Mouse (Mus musculus) small intestine, adult 2 months (tissue): ENCODE data around the gene Cxadr. TPM values are rescaled to one million over a fixed set of nuclear protein-coding genes. Genes with fewer than 3 reads are reported as not detected.
A peak's percentile ranks its signal among the peaks of the same experiment; 100 is the strongest.
"Not testable (repeated sequence)": the region's sequence is repeated elsewhere in the genome, so short reads cannot be mapped to it uniquely, and the experiment has no call there.

ENCODE experiments used
- H3K27ac ChIP-seq: fragments of 200-500 bp; 2 replicates; pipeline ENCODE4 v1.5.1; 2012; ENCODE audit warnings: low read depth, low read length, control low read depth, inconsistent platforms; ENCODE audit not compliant: insufficient read depth
- H3K27me3 ChIP-seq: fragments of 200-500 bp; 2 replicates; pipeline ENCODE4 v1.6.1; 2012; ENCODE audit warnings: mild to moderate bottlenecking, moderate library complexity, low read length, inconsistent platforms; ENCODE audit not compliant: control insufficient read depth, insufficient read depth
- H3K36me3 ChIP-seq: fragments of 200-500 bp; 2 replicates; pipeline ENCODE4 v1.6.1; 2012; ENCODE audit warnings: mild to moderate bottlenecking, low read length, control low read depth, inconsistent platforms; ENCODE audit not compliant: control insufficient read depth, insufficient read depth
- H3K4me1 ChIP-seq: fragments of 200-500 bp; 2 replicates; pipeline ENCODE4 v1.6.1; 2012; ENCODE audit warnings: low read length, inconsistent platforms, mixed read lengths; ENCODE audit not compliant: control insufficient read depth, insufficient read depth, insufficient read length
- H3K4me3 ChIP-seq: fragments of 200-500 bp; 2 replicates; pipeline ENCODE4 v1.5.1; 2012; ENCODE audit warnings: low read depth, mild to moderate bottlenecking, control low read depth, inconsistent platforms, low read length, moderate library complexity
- CTCF ChIP-seq: fragments of 200-500 bp; IDR thresholded peaks from 2 replicates; pipeline ENCODE4 v1.5.1; 2012; ENCODE audit warnings: low read depth, mild to moderate bottlenecking, control low read depth, inconsistent platforms, low read length, moderate library complexity, mixed read lengths; ENCODE audit not compliant: insufficient replicate concordance, insufficient read length; ENCODE audit errors: extremely low read depth
- POLR2A ChIP-seq: fragments of 200-500 bp; IDR thresholded peaks from 2 replicates; pipeline ENCODE4 v1.6.1; 2012; ENCODE audit warnings: low read depth, mild to moderate bottlenecking, control low read depth, inconsistent platforms, low read length, moderate library complexity
- WGBS: fragments of 180-500 bp; shearing (Covaris S2); methylation state at CpG from one replicate; pipeline ENCODE4 v1.1.7; 2018; 5-methylcytosine and 5-hydroxymethylcytosine counted together
- polyA plus RNA-seq: library from polyadenylated mRNA; depleted of rRNA; stranded (reverse); fragments of >200 nt; gene quantifications from 2 replicates; pipeline ENCODE4 v1.2.3, GENCODE M21; 2012

Cxadr gene
- polyA plus RNA-seq, 1 experiment: 75.9 TPM

GRCm38 (mm10) chr16:78342767-78343166 is 41.5 kb downstream of the Cxadr start:
- H3K4me1 ChIP-seq: no peaks in the 10 kb centered on the region
- peaks cover 23% of the 10 kb centered on the region for H3K36me3 ChIP-seq
- H3K27me3 ChIP-seq: no peaks in the 10 kb centered on the region
- whole genome bisulfite sequencing: 89% methylated on average over 5 of the region's 5 CpGs
- TF ChIP-seq CTCF (no peak), POLR2A (no peak)
- H3K27ac ChIP-seq: no peak overlapping the region
- H3K4me3 ChIP-seq: no peak overlapping the region

GRCm38 (mm10) chr16:78343792-78344191 is 42.5 kb downstream of the Cxadr start:
- H3K4me1 ChIP-seq: no peaks in the 10 kb centered on the region
- peaks cover 23% of the 10 kb centered on the region for H3K36me3 ChIP-seq
- H3K27ac ChIP-seq: no peak overlapping the region
- H3K4me3 ChIP-seq: no peak overlapping the region
- TF ChIP-seq POLR2A (no peak), CTCF (no peak)
- 72% methylated on average over 6 of the region's 6 CpGs for WGBS
- no peaks in the 10 kb centered on the region for H3K27me3 ChIP-seq

GRCm38 (mm10) chr16:78346662-78347327 is 45.5 kb downstream of the Cxadr start:
- Histone ChIP-seq H3K4me3 (no peak overlapping the region), H3K27ac (no peak overlapping the region), H3K4me1 (no peaks in the 10 kb centered on the region), H3K36me3 (peaks cover 17% of the 10 kb centered on the region), H3K27me3 (no peaks in the 10 kb centered on the region)
- TF ChIP-seq POLR2A (no peak), CTCF (no peak)
- 71% methylated on average over 2 of the region's 2 CpGs for WGBS

GRCm38 (mm10) chr16:78347328-78347926 is 46.1 kb downstream of the Cxadr start:
- H3K27me3 ChIP-seq: no peaks in the 10 kb centered on the region
- no peak overlapping the region for H3K4me3 ChIP-seq
- H3K27ac ChIP-seq: no peak overlapping the region
- WGBS: 81% methylated on average over 13 of the region's 13 CpGs
- H3K36me3 ChIP-seq: peaks cover 13% of the 10 kb centered on the region
- H3K4me1 ChIP-seq: no peaks in the 10 kb centered on the region
- TF ChIP-seq POLR2A (no peak), CTCF (no peak)

GRCm38 (mm10) chr16:78357757-78358156 is 56.5 kb downstream of the Cxadr start:
- H3K4me1 ChIP-seq: no peaks in the 10 kb centered on the region
- TF ChIP-seq POLR2A (no peak), CTCF (peak; percentile 20; the same call in 1 of the 2 replicates)
- no peak overlapping the region for H3K4me3 ChIP-seq
- 88% methylated on average over 3 of the region's 3 CpGs for WGBS
- H3K27me3 ChIP-seq: no peaks in the 10 kb centered on the region
- peaks cover 10% of the 10 kb centered on the region for H3K36me3 ChIP-seq
- no peak overlapping the region for H3K27ac ChIP-seq

GRCm38 (mm10) chr16:78361466-78361865 is 60.2 kb downstream of the Cxadr start:
- Histone ChIP-seq H3K4me1 (no peaks in the 10 kb centered on the region), H3K27me3 (no peaks in the 10 kb centered on the region), H3K4me3 (no peak overlapping the region), H3K27ac (no peak overlapping the region), H3K36me3 (peaks cover 17% of the 10 kb centered on the region)
- no peak for TF ChIP-seq POLR2A
- TF ChIP-seq CTCF: no peak
- WGBS: 91% methylated on average over 4 of the region's 4 CpGs

GRCm38 (mm10) chr16:78364554-78364953 is 63.3 kb downstream of the Cxadr start:
- H3K27me3 ChIP-seq: not testable (repeated sequence)

More at GRCm38 (mm10) chr16:78364554-78364953, 63.3 kb downstream of the Cxadr start:
- not testable (repeated sequence) for H3K27ac ChIP-seq, H3K4me3 ChIP-seq, H3K4me1 ChIP-seq
- whole genome bisulfite sequencing: 92% methylated on average over 9 of the region's 9 CpGs
- peaks cover 25% of the 10 kb centered on the region for H3K36me3 ChIP-seq
